Mouse (Mus musculus): Measurements from ENCODE around the gene Gstm4.
"Not testable (repeated sequence)": the region's sequence is repeated elsewhere in the genome, so short reads cannot be mapped to it uniquely, and the experiment has no call there.

The Gstm4 gene

DNA sequence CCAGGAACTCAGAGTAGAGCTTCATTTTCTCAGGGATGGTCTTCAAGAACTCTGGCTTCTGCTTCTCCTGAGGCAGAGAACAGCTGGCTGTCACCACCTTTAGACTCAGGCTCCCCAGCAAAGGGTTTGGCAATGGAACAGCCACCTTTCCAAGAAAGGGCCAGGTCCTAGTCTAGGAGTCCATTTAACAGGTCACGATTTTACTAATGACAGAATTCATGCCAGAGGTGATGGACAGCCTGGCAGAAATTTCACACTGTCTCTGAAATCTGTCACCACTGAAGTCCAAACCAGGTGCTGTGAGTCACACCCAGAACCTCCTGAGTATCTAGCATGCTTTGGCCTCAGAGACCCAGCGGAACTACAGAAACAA lies 29.7 kb downstream of the Gstm4 start:
- no peak for DNase-seq

DNA sequence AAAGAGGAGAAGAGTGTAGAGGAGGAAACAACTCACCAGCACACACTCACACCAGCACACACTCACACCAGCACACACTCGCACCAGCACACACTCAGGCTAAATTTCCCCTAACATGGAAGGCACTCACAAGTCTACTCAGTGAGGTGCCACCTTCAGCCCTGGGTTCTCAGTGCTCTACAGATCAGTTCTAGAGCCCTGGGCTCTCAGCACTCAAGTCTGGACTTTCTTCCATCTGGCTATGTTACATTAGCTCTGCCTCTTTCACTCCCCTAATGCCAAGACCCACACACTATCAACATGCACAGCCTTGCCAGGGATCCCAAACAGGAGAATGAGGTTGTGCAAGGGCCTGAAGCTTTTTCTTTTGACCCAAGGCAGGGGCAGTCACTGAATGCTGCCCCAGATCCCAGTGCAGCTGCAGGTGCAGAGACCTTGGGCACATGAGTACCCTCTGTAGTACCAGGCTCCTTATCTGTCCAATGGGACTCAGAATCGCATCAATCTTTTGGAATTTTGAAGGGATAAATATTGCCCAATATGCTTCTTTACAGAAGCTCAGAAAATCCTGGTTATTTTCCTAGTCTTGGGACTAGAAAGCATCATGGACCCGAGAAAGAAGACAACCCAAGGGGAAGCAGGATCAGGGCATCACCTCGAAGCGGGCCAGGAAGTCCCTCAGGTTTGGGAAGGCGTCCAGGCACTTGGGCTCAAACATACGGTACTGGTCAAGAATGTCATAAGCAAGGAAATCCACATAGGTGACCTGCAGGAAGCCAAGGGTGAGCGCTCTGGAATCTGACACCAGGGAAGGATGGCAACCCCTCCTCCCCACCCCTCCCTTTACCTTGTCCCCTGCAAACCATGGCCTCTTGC lies 30.4 kb downstream of the Gstm4 start:
- no peak for DNase-seq

DNA sequence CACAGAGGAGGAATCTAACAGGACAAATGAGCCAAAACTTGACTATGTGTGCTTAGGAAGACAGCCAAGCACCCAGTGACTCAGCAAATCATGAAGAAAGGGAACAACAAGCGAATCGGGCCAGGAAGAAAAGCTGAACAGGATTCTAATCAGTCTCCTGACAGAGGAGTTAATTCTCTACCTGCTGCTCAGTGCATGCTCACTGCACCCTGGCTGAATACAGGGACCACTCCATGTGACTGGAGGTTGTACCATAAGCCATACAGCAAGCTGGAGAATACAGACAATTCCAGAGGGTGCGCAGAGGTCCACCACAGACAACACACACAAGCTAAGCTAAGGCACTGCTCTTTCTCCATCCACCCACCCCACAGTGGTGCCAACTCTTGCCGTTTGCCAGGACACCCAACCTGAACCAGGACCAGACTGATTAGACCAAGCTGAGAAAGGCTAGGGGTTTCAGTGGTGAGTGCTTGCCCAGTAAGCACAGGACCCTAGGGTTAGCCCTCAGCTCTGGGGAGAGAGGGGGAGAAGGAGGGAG lies 31.3 kb downstream of the Gstm4 start:
- peak; percentile 72 for DNase-seq

DNA sequence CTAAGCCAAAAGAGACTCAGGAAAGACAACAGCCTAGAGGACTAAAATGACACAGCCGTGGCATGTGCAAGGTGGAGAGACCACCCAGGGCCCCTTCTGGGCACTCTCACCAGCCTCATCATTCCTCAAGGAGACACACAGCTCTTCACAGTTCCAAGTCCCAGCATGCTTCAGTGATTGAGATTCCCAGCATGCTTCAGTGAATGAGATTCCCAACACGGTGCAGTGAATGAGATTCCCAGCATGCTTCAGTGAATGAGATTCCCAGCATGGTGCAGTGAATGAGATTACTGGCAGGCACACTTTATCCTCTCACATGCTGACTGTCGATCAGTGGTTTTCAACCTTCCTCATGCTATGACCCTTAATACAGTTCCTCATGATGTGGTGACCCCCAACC lies 33.1 kb downstream of the Gstm4 start:
- DNase-seq, result no peak

DNA sequence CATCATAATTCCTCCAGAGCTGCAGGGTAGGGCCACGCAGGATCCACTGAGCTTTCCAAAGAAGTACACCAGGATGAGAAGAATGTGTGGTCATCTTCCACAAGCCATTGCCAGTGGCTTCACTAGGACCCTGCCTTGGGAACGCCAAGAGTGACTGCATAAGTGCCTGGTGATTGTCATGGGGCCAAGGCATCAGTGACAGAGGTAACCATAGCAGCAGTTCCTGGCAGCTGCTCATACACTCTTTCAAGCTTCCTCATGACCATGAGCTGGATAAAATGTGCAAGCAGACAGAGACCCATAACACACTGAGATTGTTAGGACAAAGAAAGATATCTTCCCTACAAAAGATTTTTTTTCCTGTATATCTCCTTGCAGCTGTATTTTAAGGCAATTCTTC lies 34.4 kb downstream of the Gstm4 start:
- no peak for DNase-seq

DNA sequence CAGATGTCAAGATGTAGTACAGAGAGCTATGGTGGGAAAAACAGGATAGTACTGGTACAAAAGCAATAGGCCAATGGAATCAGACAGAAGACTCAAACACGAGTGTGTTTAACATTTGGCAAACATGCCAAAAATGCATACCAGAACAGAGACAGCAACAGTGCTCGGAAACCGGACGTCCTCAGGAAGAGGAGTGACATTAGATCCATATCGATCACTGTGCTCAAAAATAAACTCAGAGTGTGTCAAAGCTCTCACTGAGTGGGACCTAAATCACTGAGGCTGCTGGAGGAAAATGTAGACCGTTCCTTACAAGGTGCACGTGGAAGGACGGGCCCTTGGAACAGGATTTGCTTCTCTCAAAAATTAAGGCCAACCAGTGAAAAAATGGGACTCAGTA lies 42.7 kb downstream of the Gstm4 start:
- DNase-seq, result no peak

DNA sequence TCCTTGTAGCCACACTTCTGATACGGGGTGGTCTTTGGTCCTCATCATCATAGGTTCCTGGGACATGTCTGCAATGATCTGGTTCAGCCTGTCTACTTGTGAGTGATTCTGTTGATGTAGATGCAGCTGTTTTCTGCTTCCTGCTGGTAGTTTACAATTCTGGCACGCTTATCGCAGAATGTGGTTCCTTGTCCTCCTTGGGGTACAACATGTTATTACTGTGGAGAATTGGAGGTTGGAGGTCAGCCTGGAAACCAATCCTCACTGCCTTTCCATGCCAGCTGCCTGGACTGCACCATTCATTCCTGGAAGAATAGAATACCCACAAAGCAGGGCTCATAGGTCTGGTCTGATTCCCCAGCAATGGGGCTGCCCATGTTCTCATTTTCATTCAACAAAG lies 45.2 kb downstream of the Gstm4 start:
- DNase-seq, result no peak

DNA sequence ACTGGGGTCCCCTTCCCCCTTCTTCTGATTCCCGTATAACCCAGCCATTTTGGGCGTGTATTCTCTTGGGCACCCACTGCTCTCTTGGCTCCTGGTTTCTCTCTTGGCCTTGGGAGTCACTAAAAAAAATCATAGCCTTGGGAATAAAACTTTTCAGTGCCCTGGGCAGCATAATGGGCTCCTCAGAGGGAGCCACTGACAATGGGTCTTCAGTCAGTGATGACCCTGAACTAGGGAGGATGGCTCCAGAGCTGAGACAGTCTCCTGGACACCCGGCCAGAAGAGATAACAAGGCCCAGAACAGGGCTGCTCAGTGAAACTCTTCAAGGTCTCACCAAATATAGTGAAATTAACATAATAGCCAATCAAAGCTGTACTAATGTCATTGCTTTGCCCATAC lies 46.1 kb downstream of the Gstm4 start:
- no peak for DNase-seq

DNA sequence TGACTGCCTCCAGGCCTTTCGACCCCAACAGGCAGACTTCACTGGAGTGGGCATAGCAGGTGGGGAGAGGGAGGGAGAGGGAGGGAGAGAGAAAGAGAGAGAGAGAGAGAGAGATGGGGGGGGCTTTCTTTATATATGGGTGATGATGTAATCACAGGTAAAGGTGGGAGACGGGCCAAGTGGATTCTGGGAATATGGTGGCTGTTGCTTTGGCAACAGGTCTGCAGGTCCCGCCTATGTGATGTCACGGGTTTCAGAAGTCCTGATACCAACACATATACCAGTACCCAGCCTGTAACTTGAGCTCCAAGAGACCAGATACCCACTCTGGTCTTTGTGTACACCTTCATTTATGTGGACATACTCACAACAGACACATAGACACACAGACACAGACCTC lies 48.1 kb downstream of the Gstm4 start:
- no peak for DNase-seq

DNA sequence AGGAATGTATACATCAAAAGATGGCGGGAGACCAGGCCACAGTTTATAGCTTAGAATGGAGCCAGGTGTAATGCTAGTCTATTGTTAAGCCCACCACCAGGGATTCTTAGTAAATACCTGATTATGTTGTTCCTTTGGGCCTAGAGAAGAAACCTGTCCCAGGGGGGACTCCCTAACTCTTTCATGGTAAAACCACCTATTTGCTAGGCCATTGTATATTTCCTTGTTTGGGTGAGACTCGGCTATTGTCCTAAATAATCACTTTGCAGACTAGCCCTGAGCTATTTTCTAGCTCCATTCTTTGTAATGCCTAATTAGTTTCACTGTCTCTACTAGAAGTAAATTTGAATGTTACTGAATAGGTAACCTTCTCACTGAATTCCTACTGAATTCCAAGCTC lies 48.7 kb downstream of the Gstm4 start:
- not testable (repeated sequence) for DNase-seq
